13 mouse cellular contexts compared by ENCODE assay signal in the genomic region with DNA sequence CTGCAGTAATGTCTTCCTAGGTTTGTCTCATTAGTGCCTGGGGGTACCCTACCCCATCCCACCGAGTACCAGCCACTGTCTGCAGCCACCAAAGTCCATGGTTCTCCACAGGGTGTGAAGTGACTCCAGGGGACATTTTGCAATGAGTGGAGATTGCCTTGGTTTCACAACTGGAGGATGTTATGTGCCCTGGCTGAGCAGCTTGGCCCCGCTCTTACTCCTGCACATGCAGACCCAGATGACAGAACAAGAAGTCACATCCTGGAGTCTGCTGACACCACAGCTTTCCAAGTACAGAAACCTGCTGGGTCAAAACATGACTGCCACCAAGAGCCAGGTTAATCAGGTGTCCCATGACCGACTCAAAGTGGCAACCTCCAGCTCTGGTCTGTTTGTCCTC. TPM values are rescaled to one million over a fixed set of nuclear protein-coding genes. Genes with fewer than 3 reads are reported as not detected.
"Had no signal": no experiment of that assay in that cellular context is flagged by ENCODE, and none has a peak within 500 bp of the region (broad histone marks: within the 10 kb centered on the region; RNA-seq: fewer than 3 reads in every experiment).

No protein-coding gene starts in this region.

- ATAC-seq: lung, postnatal 0 days had no signal

- DNase-seq: kidney, adult 8-10 months; left cerebral cortex, postnatal 4 days; liver, embryonic 13.5 days; lung, adult 2 months; lung, postnatal 36 days; right cerebral cortex, adult 18-20 months; right cerebral cortex, postnatal 25 days; thymus, postnatal 14 days had no signal

RNA-seq across cellular contexts. Expression of gene Aldh3b3, which starts 3.4 kb away (rescaled TPM):
- total RNA-seq: layer of hippocampus, adult 8-10 months; layer of hippocampus, postnatal 14 days; left cerebral cortex, postnatal 10 days; left cerebral cortex, postnatal 4 days; midbrain, postnatal 0 days had no signal
